Mouse (Mus musculus): ENCODE measurements at regions not wholly inside any gene's neighbourhood (a gene's known extent, or its start where the extent isn't known, plus 50 kb on each side); places are given as distances from the start of the nearest gene placed in this dataset.

DNA sequence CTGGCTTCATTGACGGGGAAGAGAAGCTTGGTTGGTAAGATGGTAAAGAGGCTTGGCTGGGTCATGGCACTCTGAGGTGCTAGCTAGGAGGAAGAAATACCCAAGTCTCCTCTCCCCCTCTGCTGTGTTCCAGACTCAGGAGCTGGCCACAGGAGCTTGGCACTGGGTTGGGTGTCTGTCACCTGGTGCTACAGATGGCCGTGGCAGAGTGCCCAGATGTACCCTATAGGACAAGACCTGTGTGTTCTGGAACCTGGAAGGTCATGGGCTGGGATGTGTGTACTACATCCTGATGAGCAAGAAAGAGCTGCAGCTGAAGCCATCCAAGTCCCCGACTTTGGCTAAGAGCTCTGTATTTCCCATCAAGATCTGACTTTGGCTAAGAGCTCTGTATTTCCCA lies 72.4 kb downstream of the Nupl2 start:
- Histone ChIP-seq H3K27ac (ENCODE audit: low read length) (no peak overlapping the region), H3K9me3 (replicated peaks; ENCODE audit: control insufficient read depth, low read length, poor library complexity, severe bottlenecking) (no peaks in the 10 kb centered on the region), H3K4me1 (ENCODE audit: control insufficient read depth, insufficient read depth, low read length) (no peaks in the 10 kb centered on the region), H3K4me3 (ENCODE audit: low read depth, low read length) (no peak overlapping the region), H3K27me3 (ENCODE audit: control insufficient read depth, insufficient read depth, low read depth, low read length) (no peaks in the 10 kb centered on the region; the same call in 1 of the 2 replicates), H3K9ac (ENCODE audit: low read depth, low read length) (no peak overlapping the region), H3K36me3 (ENCODE audit: control insufficient read depth, insufficient read depth, low read length) (no peaks in the 10 kb centered on the region), H3K4me2 (ENCODE audit: low read length) (no peak overlapping the region)
- 97% methylated on average over 3 of the region's 3 CpGs for WGBS
- no peak for ATAC-seq

DNA sequence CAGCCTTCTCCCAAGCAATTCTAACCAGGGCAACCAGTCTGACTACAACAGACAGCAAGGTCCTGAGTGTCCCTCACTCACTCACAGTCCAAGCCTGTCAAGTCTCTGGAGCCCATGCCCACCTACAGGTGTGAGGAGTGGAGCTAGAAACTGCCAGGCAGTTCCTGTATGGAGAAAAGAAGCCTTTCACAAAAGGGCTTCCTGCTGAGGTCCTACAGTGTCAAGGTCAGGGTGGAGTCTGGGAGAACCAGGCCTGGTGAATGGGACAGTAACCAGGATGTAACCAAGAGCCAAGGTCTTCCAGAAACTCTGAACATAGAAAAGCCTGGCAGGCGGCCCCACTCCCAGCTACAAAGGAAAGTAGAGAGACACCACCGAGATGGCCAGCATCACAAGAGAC lies 74.2 kb downstream of the Nupl2 start:
- Histone ChIP-seq H3K4me2 (ENCODE audit: low read length) (no peak overlapping the region), H3K27me3 (ENCODE audit: control insufficient read depth, insufficient read depth, low read depth, low read length) (no peaks in the 10 kb centered on the region; the same call in 1 of the 2 replicates), H3K4me3 (ENCODE audit: low read depth, low read length) (no peak overlapping the region), H3K4me1 (ENCODE audit: control insufficient read depth, insufficient read depth, low read length) (no peaks in the 10 kb centered on the region), H3K27ac (ENCODE audit: low read length) (no peak overlapping the region), H3K9me3 (replicated peaks; ENCODE audit: control insufficient read depth, low read length, poor library complexity, severe bottlenecking) (no peaks in the 10 kb centered on the region), H3K36me3 (ENCODE audit: control insufficient read depth, insufficient read depth, low read length) (no peaks in the 10 kb centered on the region), H3K9ac (ENCODE audit: low read depth, low read length) (no peak overlapping the region)
- WGBS, result 89% methylated on average over 2 of the region's 2 CpGs
- ATAC-seq, result no peak

DNA sequence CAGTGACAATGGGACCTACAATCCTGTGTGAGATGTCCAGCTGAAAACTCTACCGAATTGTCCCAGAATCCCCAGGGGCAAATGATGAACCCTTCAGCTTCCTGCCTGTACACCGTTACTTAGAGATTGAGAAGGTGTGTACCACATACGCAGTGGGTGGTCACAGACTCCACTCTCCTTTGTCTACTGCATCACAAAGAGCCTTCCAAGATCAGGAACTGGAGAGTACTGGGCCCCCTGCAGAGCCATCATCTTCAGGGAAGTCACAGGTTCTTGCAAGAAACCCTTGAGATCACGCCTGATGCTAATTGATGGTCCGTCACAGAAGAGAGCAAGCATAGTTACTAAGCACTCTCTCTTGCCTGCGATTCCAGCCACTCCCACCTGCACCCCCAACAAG lies 79.4 kb downstream of the Nupl2 start:
- Histone ChIP-seq H3K4me1 (ENCODE audit: control insufficient read depth, insufficient read depth, low read length) (no peaks in the 10 kb centered on the region), H3K9ac (ENCODE audit: low read depth, low read length) (no peak overlapping the region), H3K27ac (ENCODE audit: low read length) (no peak overlapping the region), H3K27me3 (ENCODE audit: control insufficient read depth, insufficient read depth, low read depth, low read length) (no peaks in the 10 kb centered on the region; the same call in 1 of the 2 replicates), H3K9me3 (replicated peaks; ENCODE audit: control insufficient read depth, low read length, poor library complexity, severe bottlenecking) (no peaks in the 10 kb centered on the region), H3K4me3 (ENCODE audit: low read depth, low read length) (no peak overlapping the region), H3K36me3 (ENCODE audit: control insufficient read depth, insufficient read depth, low read length) (no peaks in the 10 kb centered on the region), H3K4me2 (ENCODE audit: low read length) (no peak overlapping the region)
- ATAC-seq, result no peak
- WGBS, result 92% methylated on average over 6 of the region's 6 CpGs

DNA sequence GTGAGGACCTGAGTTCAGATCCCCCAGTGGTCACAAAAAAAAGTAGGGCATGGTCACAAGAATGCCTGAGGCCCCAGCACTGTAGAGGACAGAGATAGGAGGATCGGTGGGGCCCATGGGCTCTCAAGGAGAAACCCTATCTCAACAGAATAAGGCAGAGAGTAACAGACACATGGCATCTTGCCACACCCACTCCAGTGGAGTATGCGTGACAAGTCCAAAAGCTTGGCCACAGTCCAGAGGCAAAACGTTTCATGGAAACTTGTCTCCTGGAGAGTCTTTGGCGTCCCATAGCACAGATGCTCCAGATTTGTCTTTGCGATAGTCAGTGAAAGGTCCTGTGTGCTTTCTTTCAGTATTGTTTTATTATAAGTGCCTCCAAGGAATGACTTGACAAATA lies 90.7 kb downstream of the Nupl2 start:
- Histone ChIP-seq H3K27me3 (ENCODE audit: control insufficient read depth, insufficient read depth, low read depth, low read length) (no peaks in the 10 kb centered on the region), H3K9me3 (replicated peaks; ENCODE audit: control insufficient read depth, low read length, poor library complexity, severe bottlenecking) (no peaks in the 10 kb centered on the region), H3K4me1 (ENCODE audit: control insufficient read depth, insufficient read depth, low read length) (no peaks in the 10 kb centered on the region), H3K9ac (ENCODE audit: low read depth, low read length) (no peak overlapping the region), H3K27ac (ENCODE audit: low read length) (no peak overlapping the region), H3K4me3 (ENCODE audit: low read depth, low read length) (no peak overlapping the region), H3K36me3 (ENCODE audit: control insufficient read depth, insufficient read depth, low read length) (no peaks in the 10 kb centered on the region), H3K4me2 (ENCODE audit: low read length) (no peak overlapping the region)
- ATAC-seq, result no peak
- 89% methylated on average over 5 of the region's 5 CpGs for WGBS

DNA sequence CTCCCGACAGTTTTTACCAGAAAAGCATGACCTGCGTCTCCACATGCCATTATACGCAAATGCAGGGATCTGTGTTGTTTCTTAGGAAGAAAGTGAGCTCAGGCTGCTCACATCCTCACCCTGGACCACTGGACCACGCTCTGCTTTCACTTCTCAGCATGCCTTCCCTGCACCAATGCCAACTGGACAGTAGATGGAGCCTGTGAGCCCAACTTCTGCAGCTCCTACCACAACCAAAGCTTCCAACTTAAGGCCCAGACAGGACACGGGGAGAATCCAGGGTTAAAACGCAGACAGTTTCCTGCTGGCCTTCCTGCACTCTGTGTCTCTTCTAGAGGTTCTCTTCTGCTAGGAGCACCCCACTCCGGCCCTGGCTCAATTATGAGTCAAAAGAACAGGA lies 90.3 kb downstream of the Kcnh2 start:
- peak; percentile 36; the same call in 1 of the 2 replicates for ATAC-seq
- Histone ChIP-seq H3K4me3 (ENCODE audit: low read depth, low read length) (no peak overlapping the region), H3K9ac (ENCODE audit: low read depth, low read length) (no peak overlapping the region), H3K36me3 (ENCODE audit: control insufficient read depth, insufficient read depth, low read length) (no peaks in the 10 kb centered on the region), H3K9me3 (replicated peaks; ENCODE audit: control insufficient read depth, low read length, poor library complexity, severe bottlenecking) (no peaks in the 10 kb centered on the region), H3K4me1 (ENCODE audit: control insufficient read depth, insufficient read depth, low read length) (no peaks in the 10 kb centered on the region), H3K4me2 (ENCODE audit: low read length) (no peak overlapping the region), H3K27me3 (ENCODE audit: control insufficient read depth, insufficient read depth, low read depth, low read length) (no peaks in the 10 kb centered on the region), H3K27ac (ENCODE audit: low read length) (no peak overlapping the region)
- 16% methylated on average over 7 of the region's 7 CpGs for WGBS

DNA sequence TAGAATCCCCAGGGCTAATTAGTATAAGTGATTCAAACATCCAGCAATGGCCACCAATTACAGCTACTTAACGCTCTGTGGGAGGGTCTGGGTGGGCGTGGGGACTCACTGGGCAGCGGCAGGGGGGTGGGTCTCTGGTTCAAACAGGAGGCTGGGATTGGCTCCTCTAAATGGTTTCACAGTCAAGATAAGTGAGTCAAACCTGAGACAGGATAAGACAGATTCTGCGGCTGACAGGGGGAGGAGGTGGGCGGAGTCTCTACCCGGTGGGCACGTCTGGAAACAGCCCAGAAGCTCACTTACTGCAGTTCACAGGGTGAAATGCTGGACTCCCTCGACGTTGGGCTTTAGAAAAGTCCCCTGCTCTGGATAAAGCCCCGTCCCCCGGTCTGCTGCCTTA lies 89.3 kb downstream of the Kcnh2 start:
- no peak overlapping the region for H3K4me2 ChIP-seq (ENCODE audit: low read length)
- no peaks in the 10 kb centered on the region for H3K9me3 ChIP-seq (replicated peaks; ENCODE audit: control insufficient read depth, low read length, poor library complexity, severe bottlenecking)
- H3K36me3 ChIP-seq (ENCODE audit: control insufficient read depth, insufficient read depth, low read length), result no peaks in the 10 kb centered on the region
- ATAC-seq, result no peak
- 0 out of 2 replicates have a peak, but pooled peaks cover 3% of the 10 kb centered on the region for H3K4me1 ChIP-seq (ENCODE audit: control insufficient read depth, insufficient read depth, low read length)
- no peak overlapping the region for H3K9ac ChIP-seq (ENCODE audit: low read depth, low read length)
- 9% methylated on average over 11 of the region's 11 CpGs for WGBS
- H3K27me3 ChIP-seq (ENCODE audit: control insufficient read depth, insufficient read depth, low read depth, low read length), result no peaks in the 10 kb centered on the region
- no peak overlapping the region for H3K27ac ChIP-seq (ENCODE audit: low read length)
- no peak overlapping the region for H3K4me3 ChIP-seq (ENCODE audit: low read depth, low read length)

DNA sequence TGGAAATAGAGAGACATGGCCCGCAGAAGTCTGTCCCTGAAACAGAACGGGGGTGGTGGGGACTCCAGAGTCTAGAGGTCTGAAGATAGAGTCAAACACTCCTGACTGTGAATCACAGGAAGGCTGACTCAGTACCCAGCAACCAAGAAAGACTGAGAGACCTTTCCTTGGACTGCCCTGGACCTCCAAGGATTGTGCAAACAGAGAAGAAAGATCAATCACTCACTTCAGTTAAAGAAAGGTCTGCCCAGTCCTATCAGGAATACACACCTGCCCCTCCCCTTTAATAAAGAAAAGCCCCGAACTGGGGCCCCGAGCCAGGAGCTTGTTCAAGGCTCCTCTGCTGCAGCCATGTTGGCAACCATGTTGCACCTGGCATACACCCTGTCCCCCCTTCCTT lies 87.3 kb downstream of the Kcnh2 start:
- no peak overlapping the region for H3K9ac ChIP-seq (ENCODE audit: low read depth, low read length)
- H3K27ac ChIP-seq (ENCODE audit: low read length), result no peak overlapping the region
- no peak for ATAC-seq
- H3K36me3 ChIP-seq (ENCODE audit: control insufficient read depth, insufficient read depth, low read length), result no peaks in the 10 kb centered on the region
- 87% methylated on average over 4 of the region's 4 CpGs for WGBS
- no peaks in the 10 kb centered on the region for H3K9me3 ChIP-seq (replicated peaks; ENCODE audit: control insufficient read depth, low read length, poor library complexity, severe bottlenecking)
- no peak overlapping the region for H3K4me2 ChIP-seq (ENCODE audit: low read length)
- no peaks in the 10 kb centered on the region for H3K27me3 ChIP-seq (ENCODE audit: control insufficient read depth, insufficient read depth, low read depth, low read length)
- H3K4me1 ChIP-seq (ENCODE audit: control insufficient read depth, insufficient read depth, low read length), result 0 out of 2 replicates have a peak, but pooled peaks cover 3% of the 10 kb centered on the region
- H3K4me3 ChIP-seq (ENCODE audit: low read depth, low read length), result no peak overlapping the region

DNA sequence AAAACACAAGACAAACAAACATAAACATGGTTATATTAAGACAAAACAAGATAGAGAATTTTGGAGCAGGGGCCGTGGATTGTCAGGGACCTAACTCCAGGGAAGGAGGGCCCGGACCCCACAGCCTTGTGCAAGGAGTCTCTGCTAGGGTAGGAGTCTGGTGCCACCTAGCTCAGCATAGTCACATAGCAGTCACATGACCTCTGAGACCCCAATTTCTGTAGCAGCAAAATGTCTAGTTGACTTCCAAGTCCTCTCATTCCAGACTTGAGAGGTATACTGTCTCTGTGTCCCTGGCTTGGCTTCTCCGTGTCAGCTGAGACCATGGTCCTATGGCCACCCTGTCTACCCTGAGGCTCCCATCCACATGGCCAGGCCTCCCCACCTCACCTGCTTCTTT lies 86.0 kb downstream of the Kcnh2 start:
- H3K36me3 ChIP-seq (ENCODE audit: control insufficient read depth, insufficient read depth, low read length), result no peaks in the 10 kb centered on the region
- no peak overlapping the region for H3K9ac ChIP-seq (ENCODE audit: low read depth, low read length)
- no peaks in the 10 kb centered on the region for H3K9me3 ChIP-seq (replicated peaks; ENCODE audit: control insufficient read depth, low read length, poor library complexity, severe bottlenecking)
- H3K4me1 ChIP-seq (ENCODE audit: control insufficient read depth, insufficient read depth, low read length), result 0 out of 2 replicates have a peak, but pooled peaks cover 3% of the 10 kb centered on the region
- H3K27ac ChIP-seq (ENCODE audit: low read length), result no peak overlapping the region
- no peaks in the 10 kb centered on the region for H3K27me3 ChIP-seq (ENCODE audit: control insufficient read depth, insufficient read depth, low read depth, low read length)
- no peak for ATAC-seq
- H3K4me3 ChIP-seq (ENCODE audit: low read depth, low read length), result no peak overlapping the region
- 92% methylated on average over 3 of the region's 3 CpGs for WGBS
- no peak overlapping the region for H3K4me2 ChIP-seq (ENCODE audit: low read length)

DNA sequence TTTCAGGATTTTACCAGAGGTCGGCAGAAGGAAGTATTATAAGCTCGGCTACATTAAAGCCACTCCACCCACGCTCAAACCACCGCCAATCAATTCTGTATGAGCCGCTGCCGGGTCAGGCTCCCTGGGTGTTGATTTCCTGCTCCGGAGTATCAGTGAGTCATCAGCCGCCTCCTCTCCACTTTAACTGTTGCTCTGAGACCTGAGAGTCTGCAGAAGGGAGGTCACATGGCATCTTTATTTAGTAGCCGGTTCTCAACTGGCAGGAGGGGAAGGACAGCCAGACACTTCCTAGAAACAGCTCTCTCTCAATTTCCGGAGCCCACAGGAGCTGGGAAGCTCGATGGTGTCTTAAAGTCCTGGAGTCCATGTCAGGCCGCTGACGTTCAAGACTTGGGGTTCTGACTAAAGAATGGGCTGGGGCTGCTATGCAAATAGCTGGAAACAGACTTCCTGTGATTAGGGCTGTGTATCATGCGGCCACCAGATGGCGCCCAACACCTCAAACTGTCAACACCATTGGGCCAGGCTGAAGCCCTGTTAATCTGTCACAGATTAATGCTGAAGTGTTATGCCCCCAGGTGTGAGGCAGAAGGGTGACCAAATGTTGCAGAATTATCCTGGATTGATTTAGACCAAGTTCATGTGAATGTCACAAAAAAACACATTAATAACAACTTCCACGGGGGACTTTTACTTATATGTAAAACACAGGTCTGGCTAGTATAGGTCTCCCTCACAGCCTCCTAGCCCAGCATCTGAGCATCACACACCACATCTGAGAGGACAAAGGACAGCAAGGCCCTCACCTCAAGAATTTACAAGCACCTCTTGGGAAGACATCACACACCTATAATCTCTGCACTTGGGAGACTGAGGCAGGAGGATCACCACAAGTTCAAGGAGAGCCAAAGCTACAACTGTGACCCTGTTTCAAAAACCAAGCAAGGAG lies 84.8 kb downstream of the Kcnh2 start:
- 0 out of 2 replicates have a peak, but pooled peaks cover 3% of the 10 kb centered on the region for H3K4me1 ChIP-seq (ENCODE audit: control insufficient read depth, insufficient read depth, low read length)
- no peak overlapping the region for H3K27ac ChIP-seq (ENCODE audit: low read length)
- no peaks in the 10 kb centered on the region for H3K9me3 ChIP-seq (replicated peaks; ENCODE audit: control insufficient read depth, low read length, poor library complexity, severe bottlenecking)
- no peaks in the 10 kb centered on the region for H3K36me3 ChIP-seq (ENCODE audit: control insufficient read depth, insufficient read depth, low read length)
- peak; percentile 87 for ATAC-seq
- H3K27me3 ChIP-seq (ENCODE audit: control insufficient read depth, insufficient read depth, low read depth, low read length), result no peaks in the 10 kb centered on the region
- H3K4me2 ChIP-seq (ENCODE audit: low read length), result peak overlapping the region; percentile 54
- H3K9ac ChIP-seq (ENCODE audit: low read depth, low read length), result peak overlapping the region; percentile 33; the same call in 1 of the 2 replicates
- H3K4me3 ChIP-seq (ENCODE audit: low read depth, low read length), result peak overlapping the region; percentile 13; the same call in 1 of the 2 replicates
- WGBS, result 16% methylated on average over 16 of the region's 16 CpGs

Measured in midbrain, embryonic 16.5 days (tissue).